Mouse (Mus musculus) kidney, postnatal 4 days (tissue): ENCODE results near the gene Tspan11.

Experiments used
- DNase-seq, 2 experiments: peaks; one replicate each; pipeline ENCODE4 v3.0.0; 2021; ENCODE audit warnings: mixed read lengths in 2 of 2

The Tspan11 gene

GRCm38 (mm10) chr6:127942421-127942820, 55.0 kb downstream of the Tspan11 start:
- DNase-seq: no peak

- DNase-seq: peak; percentile 82 to 85
These were observed 58.3 kb downstream of the Tspan11 start for GRCm38 (mm10) chr6:127945725-127946124.

- DNase-seq: no peak
These were observed 61.3 kb downstream of the Tspan11 start for GRCm38 (mm10) chr6:127948656-127949055.

- DNase-seq: no peak
These were observed 62.5 kb downstream of the Tspan11 start for GRCm38 (mm10) chr6:127949885-127950284.

DNA sequence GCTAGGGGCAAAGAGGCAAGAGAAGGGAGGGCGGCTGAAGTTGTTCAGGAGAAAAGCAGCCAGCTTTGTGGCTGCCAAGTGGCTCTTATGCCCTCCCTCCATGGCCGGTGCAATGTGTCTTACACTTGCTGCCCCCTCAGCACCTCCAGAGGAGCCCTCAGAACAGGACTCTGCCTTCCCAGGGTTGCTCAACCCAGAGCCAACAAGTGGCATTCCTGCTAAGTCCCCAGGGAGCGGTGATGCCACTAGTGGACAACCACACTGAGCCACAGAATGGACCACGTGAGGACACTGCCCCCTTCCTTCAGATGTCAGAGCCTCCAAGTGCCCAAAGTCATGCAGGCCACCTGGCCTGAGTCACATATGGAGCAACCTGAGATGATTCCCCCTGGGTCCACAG, 65.7 kb downstream of the Tspan11 start:
- DNase-seq: no peak

DNA sequence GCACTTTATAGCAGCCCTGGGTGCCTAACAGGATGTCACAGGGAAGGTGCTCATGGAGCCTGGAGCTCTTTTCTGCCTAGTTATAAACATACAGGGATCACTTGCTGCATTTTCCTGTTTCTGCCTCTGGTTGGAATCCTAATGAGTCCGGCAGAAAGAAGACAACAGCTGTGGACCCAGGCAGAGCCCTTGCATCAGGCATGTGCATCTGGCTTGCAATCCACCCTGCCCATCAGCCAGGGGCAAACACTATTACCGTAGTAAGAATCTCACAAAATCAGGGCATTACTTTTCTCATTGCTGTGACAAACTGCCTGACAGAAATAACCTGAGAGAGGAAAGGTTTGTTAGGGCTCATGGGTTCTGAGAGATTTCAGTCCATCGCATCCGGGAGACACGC, 68.8 kb downstream of the Tspan11 start:
- no peak for DNase-seq

- no peak for DNase-seq
These were observed 72.8 kb downstream of the Tspan11 start for GRCm38 (mm10) chr6:127960203-127960602.

DNA sequence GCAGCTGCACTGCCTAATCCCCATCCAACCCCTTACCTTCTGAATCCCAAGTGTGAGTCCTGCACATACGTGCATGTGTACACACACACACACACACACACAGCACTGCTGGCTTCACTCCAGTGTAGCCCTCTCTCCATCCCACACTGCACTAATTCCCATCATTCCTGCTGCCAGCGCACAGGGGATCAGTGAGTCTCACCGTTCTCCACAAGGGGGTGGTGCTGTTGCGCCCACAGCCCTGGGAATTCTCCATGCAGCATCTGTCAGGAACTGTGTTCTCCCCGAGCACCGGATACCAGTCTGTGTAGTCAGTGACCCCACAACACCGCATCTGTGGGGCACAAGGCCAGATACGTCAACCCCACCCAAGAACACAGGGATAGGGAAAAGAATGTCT, 78.1 kb downstream of the Tspan11 start:
- DNase-seq: peak; percentile 44 to 53

GRCm38 (mm10) chr6:127969709-127970108, 82.3 kb downstream of the Tspan11 start:
- no peak for DNase-seq

GRCm38 (mm10) chr6:127970120-127970519, 82.7 kb downstream of the Tspan11 start:
- DNase-seq: peak; percentile 88 to 89

DNA sequence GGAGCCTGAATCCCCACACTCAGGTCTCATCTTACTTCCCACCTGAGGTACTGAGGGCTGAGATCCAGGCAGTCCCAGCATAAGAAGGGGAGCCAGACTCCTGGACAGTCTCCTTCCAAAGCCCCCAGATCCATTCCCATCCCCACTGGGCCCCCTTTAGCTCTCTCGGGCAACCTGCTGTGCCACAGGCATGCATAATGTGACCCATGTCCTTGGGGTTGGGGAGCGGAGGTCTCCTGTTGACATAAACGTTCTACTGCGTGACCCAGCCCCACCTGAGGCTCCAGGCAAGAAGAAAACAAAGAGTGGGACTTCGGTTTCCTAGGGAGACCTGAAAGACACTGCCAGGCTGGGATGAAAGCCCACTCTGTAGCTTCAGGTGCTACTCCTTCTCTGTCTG, 83.5 kb downstream of the Tspan11 start:
- DNase-seq: no peak

- no peak for DNase-seq
These were observed 84.5 kb downstream of the Tspan11 start for GRCm38 (mm10) chr6:127971931-127972330.

DNA sequence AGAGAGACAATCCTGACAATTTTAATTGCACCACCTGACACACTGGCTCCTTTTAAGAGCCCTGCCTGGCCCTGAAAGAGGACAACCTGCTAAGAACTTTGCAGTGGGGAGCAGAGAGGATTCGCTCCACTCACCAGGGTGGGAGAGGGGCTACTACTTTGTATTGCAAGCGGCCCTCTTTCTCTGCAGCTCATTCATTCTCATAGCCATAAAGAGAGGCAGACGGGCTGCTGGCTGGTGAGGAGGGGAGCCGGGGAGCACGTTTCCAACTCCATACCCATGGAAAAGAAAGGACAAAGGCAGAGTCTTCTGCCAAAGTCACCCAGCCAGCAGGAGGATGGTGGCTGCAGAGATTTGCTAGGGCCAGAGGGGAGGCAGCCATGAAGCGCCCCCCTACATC, 86.2 kb downstream of the Tspan11 start:
- DNase-seq: no peak

DNA sequence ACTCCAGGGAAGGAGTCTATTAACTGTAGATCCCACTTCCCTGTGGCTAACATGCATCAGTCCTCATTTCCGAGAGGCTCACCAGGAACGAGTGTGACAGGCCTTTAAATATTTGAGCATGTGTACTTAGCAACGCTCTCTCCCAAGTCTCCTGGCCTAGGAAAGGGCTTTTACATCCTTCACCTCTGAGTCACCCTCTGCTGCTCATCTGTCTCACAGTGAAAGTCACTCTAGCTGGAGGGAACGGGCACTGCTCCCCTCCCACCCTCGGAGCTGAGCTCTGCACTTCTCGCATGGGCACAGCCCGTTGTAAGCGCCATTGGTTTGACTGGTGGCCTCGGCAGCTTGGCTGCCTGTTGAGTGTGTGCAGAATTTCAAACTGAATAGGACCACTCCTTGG, 86.6 kb downstream of the Tspan11 start:
- DNase-seq: peak; percentile 37 to 48

DNA sequence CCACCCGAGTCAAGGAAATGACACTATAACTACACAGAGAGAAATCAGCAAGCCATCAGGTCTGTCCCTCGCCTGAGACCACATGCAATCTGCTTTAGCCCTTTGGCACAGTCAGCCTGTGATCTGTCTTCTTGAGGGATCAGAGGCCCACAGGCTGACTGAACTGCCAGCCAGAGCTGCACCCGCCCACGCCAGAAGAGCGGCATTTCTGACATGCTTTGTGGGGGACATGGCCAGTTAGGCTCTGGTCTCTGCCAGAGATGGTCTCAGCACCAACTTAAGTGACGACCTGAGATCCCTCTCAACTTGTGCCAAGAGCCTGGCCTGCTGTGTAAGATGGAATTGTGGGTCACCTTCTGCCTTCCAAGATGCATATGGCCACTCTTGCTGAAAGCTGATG, 89.3 kb downstream of the Tspan11 start:
- no peak for DNase-seq

GRCm38 (mm10) chr6:127978941-127979340, 91.6 kb downstream of the Tspan11 start:
- DNase-seq: peak; percentile 29 to 41

DNA sequence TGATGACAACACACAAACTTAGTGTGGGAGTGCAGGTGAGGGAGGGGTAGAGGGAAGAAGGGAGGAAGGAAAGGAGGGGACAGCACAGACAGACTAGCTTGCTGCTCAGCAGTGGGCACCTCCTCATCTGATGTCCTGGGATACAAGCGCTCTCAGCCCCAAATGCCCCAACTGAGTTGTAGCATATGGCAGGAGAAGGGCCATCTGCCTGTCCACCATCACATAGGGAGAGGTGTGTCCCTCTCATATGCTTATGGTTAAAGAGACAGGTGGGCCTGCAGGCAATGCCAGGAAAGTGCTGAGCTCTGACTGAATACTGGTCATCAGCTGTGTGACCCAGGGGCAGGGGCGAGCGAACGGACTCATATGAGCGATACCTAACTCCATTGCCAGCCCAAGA, 92.4 kb downstream of the Tspan11 start:
- DNase-seq: no peak

- DNase-seq: no peak
These were observed 93.1 kb downstream of the Tspan11 start for GRCm38 (mm10) chr6:127980381-127981045.

GRCm38 (mm10) chr6:127981176-127981575, 93.8 kb downstream of the Tspan11 start:
- no peak for DNase-seq

- no peak for DNase-seq
These were observed 99.0 kb downstream of the Tspan11 start for GRCm38 (mm10) chr6:127986357-127986756.

DNA sequence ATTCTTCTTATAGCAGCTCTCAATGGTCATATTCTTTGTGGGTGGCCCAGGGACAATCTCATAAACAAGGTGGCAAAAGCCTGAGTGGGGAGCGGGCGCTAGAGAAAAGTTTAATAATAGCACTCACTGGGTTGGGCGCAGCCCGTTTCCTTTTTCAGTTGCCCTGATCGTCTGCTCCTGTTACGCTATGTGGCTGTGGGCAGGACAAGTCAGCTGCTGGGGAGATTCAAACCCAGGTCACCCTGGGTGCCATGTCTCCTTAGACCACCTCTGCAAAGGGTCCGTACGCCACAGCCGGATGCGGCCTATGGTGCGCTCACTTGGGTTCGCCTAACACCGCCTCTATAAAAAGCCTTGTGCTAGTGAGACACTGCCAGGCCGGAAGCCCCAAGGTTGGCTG, 100.0 kb downstream of the Tspan11 start:
- no peak for DNase-seq

DNA sequence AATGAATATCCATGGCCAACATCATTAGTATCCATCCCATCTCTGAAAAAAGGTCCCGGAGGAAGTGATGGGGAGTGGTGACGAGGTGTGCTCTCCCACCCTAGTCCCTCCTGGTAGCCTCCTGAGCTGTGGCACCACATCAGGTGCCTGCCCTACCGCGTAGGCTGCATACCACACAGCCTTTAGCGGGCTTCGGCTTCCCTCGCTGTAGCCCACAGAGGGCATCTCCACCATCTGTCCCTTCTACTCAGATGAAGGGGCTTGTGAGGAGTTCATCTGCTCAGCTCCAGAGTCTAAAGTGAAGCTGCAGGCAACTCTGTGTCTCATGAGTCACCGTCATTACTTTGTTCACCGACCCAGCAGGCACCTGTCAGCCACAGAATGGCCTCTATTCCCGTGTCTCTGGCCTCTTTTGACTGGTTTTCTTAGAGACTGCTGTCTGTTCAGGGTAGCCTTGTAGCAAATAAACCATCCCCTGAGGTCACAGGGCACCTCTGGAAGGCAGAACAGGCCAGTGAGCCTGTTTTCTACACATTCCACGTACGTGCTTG, 101.6 kb downstream of the Tspan11 start:
- no peak for DNase-seq

GRCm38 (mm10) chr6:127989624-127990212, 102.3 kb downstream of the Tspan11 start:
- peak; percentile 81 to 85 for DNase-seq

DNA sequence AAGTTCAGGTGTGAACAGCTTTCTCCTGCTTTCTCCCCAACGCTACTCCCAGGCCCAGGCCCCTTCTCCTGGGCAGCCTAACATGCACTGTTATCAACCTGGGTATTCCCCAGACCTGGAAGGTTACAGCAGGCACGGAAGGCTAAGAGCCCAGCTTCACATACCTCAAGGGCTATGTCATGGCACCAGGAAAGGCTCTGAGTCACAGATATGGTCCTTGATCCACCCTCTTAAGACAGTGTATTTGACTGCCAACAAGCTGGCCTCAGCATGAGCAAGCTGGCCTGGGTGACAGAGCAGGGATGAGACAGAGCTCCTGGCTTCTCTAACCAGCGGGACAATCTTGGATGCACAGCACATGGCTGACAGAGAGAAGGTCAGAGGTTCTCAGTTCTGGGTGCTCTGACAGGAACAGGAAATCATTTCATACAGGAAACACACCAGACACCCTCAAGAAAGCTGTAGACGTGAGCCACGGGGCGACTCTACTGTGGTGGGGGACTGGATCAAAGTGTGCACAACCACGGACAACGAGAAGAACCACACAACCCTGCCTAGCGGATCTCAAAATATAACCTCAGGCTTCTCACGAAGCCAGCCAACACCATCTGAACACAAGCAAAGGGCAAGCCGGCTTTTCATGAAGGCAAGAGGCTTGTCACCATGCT, 104.3 kb downstream of the Tspan11 start:
- no peak for DNase-seq
